Mouse (Mus musculus): ENCODE measurements at regions not wholly inside any gene's neighbourhood (a gene's known extent, or its start where the extent isn't known, plus 50 kb on each side); places are given as distances from the start of the nearest gene placed in this dataset.

DNA sequence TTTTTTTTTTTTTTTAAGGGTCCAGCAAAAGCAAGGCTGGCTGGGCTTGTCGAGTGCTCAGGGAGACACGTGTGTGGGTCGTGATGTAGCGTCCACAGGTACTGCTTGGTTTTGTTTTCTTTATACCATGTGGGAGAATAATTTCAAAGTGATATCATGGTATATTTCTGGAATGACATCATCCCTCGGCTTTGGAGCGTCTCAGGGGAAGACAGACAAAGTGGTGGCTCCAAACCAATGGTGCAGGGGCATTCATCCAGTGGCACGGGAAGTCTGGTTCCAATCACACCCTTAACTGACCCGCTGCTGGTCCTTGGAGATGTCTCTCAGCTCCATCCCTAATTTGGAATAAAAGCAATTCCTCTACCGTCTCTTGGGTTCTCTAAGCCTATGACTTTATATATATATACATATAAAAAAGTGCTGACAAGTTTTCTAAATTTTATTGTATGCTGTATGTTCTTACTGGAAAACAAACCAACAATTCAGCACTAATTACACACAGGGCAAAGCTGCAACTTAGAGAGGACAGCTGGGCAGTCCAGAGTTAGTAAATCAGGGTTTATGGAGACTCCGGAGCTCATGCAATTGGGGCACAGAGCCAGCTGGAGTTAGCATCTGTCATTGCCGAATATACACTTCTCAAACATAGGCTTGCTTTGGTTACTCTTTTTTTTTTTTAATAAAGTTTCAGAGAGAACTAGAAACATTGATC lies 115.3 kb downstream of the Evx1 start:
- no peak for DNase-seq (ENCODE audit: low spot score in 2 of 2)

DNA sequence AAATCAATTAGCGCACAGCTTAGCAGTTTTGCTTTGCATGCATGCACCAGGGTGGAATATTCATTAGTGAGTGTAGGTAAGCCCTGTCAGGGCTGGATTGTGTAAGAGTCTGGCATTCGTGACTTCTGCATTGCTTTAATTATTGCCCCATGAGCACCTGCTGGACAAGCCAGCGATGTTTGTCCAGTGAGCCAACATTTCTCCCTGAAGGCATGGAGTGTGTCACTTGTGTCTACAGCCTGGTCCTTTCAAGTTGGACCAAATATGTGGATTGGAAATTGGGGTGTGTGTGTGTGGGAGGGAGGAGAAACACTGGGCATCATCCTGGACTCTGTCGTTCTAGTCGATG lies 115.9 kb downstream of the Evx1 start:
- no peak for DNase-seq (ENCODE audit: low spot score in 2 of 2)

DNA sequence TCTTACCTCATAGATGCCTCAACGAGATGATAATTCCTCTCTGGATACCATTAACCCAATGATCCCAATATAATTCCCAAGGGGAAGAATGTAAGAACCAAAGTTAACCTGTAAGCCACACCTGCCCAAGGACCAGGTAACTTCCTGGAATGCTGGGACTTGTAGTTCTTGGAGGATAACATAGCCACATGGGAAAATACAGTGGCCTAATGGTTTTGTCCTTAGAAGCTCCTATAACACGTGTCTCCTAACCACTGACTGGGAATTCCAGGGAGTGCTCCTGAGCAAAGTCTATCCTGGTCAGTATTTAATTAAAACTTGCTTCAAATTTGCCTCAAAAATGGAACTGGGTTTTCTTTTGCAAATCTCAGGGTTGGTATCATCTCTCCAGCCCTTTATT lies 119.9 kb downstream of the Evx1 start:
- DNase-seq (ENCODE audit: low spot score in 2 of 2): no peak

DNA sequence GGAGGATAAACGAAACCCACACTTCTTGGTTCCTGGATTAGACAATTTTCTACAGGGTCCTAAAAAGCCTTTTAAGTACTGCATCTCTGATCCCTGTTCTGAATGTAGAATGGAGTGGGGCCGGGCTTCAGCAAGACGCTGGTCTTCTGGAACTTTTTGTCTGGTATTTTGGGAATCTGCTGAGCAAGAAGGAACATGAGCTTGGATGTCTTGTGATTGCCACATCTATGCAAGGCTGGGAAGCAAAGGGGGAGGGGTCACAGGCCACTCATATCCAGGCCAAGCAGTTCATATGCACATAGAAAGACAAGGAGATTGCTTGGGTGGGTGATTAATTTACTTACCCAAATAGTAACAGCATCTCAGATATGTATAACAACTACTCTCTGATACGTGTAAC lies 121.5 kb downstream of the Evx1 start:
- no peak for DNase-seq (ENCODE audit: low spot score in 2 of 2)

DNA sequence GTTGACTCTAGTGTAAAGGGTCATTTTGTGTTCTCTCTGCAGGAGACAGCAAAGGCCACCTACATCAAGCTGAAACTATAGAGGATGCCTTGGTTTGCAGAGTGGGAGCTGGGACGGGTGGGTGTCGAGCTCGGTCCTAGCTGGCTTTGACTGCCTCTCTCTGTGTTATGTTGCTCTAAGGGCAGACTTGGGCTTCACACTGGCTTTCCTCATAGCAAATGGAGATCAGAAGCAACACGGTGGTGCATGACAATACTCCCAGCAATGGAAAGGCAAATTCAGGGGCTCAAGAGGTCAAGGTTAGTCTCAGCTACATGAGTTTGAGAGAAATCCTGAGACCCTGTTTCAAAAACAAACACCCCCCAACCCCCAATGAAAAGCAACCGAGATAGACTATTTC lies 122.1 kb downstream of the Evx1 start:
- DNase-seq (ENCODE audit: low spot score in 2 of 2): no peak

DNA sequence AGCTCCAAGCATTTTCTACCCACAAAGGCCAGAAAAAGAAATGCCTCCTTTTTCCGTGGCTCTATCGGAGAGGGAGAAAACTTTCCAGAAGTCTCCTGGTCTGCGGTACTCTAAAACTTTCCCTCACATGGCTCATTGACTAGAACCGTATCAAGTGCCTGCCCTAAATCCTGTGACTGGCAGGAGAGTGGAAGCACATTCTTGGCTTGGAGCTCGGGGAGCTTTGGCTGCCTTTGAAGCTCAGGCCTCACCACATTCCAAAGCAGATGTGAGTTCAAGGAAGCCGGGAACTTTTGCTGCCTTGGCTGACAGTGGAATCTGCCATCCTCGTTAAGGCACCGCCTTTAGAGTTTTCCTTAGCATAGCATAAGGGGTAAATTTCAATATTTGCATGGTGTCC lies 125.1 kb downstream of the Evx1 start:
- DNase-seq (ENCODE audit: low spot score in 2 of 2): no peak

DNA sequence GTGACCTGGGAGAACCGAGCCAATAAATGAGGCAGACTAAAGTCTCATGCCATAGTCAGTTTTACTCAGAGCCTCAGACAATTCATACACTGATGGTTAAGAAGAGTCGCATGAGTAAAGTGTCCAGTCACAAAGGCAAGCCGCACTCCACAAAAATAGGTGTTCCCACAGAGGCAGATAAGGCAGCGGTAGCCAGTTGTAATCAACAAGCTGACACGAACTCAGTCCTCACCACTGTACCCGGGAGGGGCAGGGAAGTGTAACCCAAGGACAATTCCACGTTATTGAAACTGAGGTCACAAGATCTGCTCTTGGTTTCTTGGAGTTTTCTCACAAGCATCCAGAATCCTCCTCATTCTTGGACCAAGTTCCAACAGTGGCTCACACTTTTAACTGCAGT lies 125.9 kb downstream of the Evx1 start:
- no peak for DNase-seq (ENCODE audit: low spot score in 2 of 2)

DNA sequence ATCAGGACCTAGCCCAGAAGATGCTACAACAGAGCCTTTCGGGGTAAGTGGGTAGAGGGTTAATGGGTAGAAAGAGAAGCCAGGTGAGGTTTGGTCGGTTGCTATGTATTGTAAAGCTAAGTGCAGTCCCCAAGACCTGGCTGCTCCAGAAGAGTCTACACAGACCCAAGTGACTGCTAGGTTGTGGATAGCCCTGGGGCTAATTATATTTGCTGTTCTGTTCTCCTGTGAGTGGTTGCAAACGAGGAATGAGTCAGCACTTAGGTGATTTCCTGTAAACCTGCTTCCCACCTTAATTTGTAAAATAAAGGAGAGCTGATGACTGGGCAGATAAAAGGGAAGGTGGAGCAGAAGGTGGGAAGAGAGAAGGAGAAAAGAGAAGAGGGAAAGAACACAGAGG lies 126.9 kb downstream of the Evx1 start:
- DNase-seq (ENCODE audit: low spot score in 2 of 2): no peak

DNA sequence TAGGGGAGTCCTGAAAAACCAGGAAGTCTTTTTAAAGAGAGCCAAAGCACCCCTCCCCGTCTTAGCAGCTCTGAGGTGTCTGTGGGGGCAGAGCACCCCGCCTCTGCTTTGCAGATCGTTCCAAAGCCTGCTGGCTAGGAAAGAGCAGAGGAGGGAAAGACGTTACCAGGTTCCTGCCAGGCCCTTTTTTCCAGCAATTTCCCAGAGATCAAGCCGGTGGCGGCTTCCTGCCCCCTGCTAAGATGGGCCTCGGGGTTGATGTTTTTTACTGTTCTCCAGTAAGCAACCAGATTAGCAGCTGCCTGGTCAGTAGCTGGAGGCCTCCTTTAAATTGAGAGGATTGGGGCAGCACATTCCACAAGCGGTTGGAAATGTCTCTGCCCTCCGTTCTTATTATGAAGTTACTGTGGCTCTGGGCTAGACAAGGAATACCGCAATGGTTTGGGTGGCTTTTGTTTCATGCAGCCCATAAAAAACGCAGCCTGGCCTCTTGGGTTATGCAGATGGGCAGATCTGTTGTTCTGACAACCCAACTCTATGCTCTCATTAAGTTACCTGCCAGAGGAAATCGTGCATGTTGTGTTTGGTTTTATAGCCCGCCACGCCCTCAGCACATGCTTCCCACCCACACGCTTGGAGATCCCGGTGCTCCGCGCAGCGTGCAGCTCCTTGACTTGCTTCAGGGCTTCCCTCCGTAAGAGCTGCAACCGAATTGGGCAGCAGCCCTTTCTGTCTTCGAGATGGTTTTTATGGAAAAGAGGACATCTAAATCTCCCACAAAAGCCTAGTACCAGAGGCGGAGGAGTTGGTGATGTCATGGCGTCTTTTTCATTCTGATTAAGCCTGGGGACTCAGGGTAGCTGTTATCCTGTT lies 130.1 kb downstream of the Evx1 start:
- peak; percentile 33 to 44 for DNase-seq (ENCODE audit: low spot score in 2 of 2)

DNA sequence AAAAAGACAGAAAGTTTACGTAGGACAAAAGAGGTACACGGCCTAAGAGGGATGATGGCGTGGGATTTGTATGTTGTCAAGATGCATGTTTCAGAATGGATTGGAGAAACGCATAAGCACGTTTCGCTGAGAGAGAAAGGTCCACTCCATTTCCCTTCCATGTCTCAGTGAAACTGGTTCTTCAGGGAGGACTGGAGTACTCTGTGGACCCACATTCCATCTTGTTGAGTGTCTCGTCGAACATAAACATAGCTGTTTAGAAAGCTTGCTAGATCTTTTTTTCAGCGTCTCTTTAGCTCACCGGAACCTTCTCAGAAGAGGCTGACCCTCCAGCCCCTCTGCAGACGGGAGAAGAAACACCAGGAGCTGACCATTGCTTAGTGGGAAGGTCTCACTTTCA lies 145.5 kb downstream of the Evx1 start:
- no peak for DNase-seq (ENCODE audit: low spot score in 2 of 2)

DNA sequence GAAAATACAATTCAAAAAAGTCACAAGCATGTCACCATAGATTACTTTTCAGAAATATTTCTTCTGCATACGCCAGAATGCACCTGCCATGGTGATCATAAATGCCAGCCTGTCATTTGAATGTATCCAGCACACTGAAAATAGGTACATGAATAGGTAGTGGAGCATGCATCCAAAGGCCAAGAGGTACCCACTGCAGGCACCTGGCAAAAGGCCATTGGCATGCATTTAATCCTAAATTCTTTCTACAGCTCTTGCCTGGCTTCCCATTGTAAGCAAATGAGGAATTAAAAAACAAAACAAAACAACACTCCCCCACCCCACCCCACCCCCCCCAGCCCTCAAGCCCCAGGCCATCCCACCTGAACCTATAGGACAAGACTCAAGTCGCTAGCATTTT lies 147.9 kb downstream of the Evx1 start:
- DNase-seq (ENCODE audit: low spot score in 2 of 2): no peak

DNA sequence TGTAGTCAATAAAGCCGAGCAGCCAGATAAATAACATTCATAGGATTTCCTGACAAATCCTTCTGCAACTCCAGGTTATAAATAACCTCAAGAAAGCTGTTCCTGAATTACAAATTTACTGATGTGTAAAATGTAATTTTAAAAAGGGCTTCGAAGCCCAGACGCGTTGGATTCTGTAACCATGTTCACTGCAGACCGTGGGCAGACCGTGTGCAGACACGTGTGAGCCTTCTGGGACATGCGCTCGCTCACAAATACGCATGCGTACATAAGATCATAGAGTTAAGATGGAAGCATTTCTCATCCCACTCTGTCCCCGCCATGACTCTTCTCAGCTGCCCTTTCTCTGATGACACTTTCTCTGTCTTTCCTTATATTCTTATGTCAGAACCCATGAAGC lies 150.1 kb downstream of the Evx1 start:
- peak in 1 of 2 experiments; percentile 45 for DNase-seq (ENCODE audit: low spot score in 2 of 2)

DNA sequence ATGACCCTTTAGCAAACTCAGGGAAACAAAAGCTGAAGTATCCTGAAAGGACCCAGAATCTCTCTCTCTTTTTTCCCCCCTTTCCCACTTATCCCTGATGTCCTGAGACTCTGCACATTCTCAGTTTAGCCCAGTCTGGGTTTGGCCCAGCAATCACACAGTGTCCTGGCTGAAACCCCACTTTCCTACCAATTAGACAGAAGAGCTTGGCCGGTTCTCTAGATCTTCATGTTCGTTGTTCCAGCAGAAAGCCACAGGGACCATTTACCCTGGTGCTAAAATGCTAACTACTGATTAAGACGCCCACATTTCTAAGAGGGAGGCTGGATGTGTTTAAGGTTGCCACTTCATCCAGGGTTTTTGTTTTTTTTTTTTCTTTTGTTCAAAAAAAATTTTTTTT lies 151.3 kb downstream of the Evx1 start:
- no peak for DNase-seq (ENCODE audit: low spot score in 2 of 2)

DNA sequence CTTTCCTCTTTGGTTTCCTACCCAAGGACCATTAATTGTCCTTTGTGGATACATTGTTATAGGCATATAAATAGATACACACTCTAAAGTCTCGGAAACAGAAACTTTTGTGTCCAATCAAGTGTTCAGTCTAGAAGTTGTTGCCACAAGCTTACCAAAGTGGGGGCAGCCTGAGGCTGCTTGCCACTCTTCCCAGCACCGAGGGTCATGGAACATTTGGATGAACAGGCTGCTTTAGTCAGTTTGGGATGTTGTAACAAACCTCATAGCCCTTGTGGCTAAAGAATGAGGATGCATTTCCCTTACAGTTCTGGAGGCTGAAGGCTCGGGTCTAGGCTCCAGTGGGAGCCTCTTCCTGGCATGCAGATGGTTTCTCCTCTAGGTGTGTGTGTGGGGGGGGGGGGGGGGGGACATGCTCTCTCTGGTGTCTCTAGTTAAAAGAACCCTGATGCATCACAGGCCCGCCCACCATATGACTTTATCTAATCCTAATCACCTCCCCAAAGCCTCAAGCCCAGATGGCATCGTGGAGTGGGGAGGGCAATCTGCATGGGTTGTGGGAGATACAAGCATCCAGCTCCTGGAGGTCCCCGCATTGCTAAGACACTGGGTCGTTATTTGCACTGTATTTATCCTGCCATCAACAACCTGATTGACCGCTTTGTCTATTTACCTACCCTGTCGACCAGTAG lies 152.7 kb downstream of the Evx1 start:
- DNase-seq (ENCODE audit: low spot score in 2 of 2): no peak

DNA sequence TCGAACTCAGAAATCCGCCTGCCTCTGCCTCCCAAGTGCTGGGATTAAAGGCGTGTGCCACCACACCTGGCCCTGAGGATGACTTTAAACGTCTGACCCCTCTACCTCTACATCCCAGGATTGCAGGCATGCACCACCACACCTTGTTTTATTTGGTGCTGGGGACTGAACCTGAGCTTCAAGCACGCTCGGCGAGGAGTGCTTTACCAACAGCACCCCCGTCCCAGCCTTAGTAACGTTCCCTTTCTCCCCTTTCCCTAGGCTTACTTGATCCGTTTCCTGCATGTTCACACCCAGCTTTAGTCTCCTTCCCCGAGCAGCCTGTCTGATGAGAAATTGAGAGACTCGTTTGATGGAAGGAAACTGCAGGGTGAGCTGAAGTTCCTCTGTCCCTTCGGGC lies 157.5 kb downstream of the Evx1 start:
- DNase-seq (ENCODE audit: low spot score in 2 of 2): no peak

DNA sequence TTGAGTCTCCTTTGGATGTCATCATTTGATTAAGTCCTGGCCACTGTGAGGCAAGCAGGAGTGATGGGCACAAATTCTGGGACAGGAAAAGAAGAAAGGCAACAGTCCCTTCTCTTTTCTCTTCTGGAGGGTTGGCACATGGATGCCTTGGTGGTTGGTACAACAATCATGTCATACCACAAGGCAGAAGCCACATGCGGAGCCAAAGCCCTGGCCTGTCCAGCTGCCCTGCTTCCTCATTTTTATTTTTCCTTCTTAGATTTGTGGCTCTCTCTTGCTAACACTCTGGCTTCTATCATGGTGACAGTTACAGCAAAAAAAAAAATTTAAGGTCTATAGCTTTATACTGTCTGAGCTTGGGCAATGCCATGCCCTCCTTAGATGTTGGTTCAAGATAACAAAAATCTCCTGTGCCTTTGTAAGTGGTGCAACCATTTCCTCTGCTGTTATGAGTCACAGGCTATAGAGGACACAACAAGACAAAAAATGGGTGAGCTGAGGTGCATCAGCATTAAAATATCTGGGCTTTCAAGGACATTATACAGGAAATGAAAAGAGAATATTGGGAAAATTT lies 158.2 kb downstream of the Evx1 start:
- no peak for DNase-seq (ENCODE audit: low spot score in 2 of 2)

DNA sequence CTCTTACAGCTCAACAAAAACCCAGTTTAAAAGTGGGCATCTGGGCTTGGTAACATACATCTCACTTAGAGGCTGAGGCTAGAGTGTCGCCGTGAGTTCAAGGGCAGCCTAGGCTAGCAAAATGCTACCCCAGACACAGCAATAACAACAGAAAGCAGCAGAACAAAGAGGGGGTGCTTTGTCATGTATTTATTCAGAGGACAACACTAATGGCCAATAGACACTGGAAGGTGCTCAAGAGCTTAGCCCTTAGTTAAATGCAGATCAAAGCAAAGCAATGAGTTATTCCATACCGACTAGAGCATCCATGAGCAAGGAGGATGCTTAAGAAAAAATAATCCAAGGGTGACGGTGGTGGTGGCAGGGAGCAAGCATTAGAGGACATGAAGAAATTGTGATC lies 158.7 kb downstream of the Evx1 start:
- no peak for DNase-seq (ENCODE audit: low spot score in 2 of 2)

DNA sequence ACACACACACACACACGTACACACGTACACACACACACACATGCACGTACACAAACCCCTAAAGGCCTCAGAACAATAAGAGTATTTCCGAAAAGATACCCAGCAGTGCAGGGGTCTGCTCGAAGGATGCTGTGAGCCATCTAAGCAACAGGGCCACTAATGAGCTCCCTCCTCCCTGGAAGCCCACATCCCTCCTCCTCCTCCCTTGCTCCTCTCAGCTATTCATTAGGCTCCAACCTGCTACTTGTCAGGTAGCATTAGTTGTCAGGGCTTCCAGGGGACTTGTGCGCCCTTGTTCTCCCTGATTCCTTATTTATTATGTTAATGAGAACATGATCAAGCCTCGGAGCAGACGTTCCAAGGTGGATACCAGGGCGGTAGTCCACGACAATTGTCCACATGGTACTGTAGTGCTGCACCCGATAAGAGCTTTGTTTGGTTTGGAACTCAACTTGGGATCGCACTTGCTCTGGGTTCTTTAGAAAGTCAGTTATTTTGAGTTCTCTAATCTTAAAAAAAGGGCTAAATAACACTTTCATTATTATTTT lies 159.8 kb downstream of the Evx1 start:
- no peak for DNase-seq (ENCODE audit: low spot score in 2 of 2)

DNA sequence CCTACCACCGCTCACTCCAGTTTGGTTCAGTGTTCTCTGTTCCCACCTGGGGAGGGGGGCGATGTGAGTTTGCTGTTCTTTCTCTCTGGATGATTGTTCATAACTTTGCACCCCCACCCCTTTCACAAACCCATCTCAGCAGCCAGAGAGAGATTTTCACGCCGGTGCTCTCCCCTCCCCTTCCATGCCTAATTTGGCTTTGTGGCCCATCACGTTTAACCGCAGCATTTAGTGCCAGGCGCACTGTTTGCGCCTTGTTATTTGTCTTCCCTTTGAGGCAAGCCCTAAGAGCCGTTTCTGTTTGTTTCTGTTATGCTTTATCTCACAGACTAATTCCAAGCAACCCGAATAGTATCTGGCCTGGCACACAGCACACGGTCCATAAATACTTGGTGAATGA lies 160.6 kb downstream of the Evx1 start:
- DNase-seq (ENCODE audit: low spot score in 2 of 2): no peak

DNA sequence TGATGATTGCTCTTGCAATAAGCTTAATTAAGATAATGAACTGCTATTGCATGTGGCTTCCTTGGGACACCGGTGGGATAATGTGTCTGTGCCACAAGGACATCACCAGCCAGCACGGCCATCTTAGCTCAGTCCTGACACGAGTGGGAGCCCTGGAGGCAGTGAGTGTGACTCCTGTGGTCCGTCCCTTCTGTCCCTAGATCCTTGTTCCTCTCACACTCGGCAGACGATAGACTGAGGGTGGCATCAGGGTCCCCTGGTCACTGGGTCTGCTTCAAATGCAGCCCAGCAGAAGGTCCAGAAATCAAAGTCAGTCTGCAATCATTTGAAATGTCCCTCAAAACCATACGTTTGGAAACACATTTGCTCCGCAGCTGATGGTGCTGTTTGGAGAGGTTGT lies 162.4 kb downstream of the Evx1 start:
- DNase-seq (ENCODE audit: low spot score in 2 of 2): no peak

DNA sequence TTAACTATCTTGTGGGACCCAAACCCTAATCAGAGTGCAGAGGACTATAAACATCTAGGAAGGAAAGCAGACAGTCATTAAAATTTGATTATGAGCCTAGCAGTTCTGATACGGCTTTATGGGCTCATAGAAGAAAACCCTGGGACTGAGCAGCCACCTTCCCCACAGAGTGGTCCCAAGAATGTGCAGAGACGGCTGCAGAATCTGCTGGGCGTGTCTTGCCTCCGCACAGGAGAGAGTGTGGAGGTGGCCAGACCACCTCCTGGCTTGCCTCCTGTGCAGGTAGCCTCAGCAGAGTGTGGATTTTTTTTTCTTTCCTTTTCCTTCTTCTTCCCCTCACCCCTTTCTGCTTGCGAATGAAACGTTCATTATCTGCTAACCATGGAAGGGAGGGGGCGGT lies 163.3 kb downstream of the Hibadh start:
- no peak for DNase-seq (ENCODE audit: low spot score in 2 of 2)

DNA sequence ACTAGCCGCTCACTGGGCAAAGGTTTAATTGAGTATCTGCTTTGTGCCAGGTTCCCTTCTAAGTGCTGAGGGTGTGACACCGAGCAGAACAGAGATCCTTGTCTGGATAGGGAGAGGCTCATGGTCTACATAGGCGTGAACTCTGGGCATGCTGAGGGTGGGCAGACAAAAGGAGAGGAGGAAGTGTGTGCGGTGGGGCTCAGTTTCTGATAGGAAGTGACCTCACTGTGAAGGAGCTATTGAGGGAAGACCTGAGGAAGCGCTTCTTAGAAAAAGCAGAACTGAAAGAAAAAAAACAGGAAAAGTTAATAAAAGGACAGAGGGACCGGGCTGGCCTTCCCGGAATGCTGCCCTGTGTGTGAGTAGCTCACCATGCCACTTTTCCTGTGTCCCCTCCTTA lies 162.8 kb downstream of the Hibadh start:
- no peak for DNase-seq (ENCODE audit: low spot score in 2 of 2)
